Mouse (Mus musculus) hindbrain, embryonic 15.5 days (tissue): ENCODE results near the gene Gm13090. TPM values are rescaled to one million over a fixed set of nuclear protein-coding genes. Genes with fewer than 3 reads are reported as not detected.

ENCODE experiments used
- ATAC-seq: fragments of 200-750 bp; cut with Nextera tagmentation; 2 replicates; pipeline ENCODE4 v1.8.0; 2017; ENCODE audit warnings: low read depth, moderate number of reproducible peaks, moderate TSS enrichment; ENCODE audit not compliant: low FRiP score
- H3K27ac ChIP-seq: fragments of 300-500 bp; sonication (generic); replicated peaks from 2 replicates; pipeline ENCODE4 v1.5.1; 2015; ENCODE audit warnings: mild to moderate bottlenecking, inconsistent platforms
- H3K27me3 ChIP-seq: fragments of 300-500 bp; sonication (generic); 2 replicates; pipeline ENCODE4 v1.6.1; 2015; ENCODE audit warnings: control low read depth, inconsistent platforms
- H3K36me3 ChIP-seq: fragments of 300-500 bp; sonication (generic); 2 replicates; pipeline ENCODE4 v1.6.1; 2015; ENCODE audit warnings: control low read depth, inconsistent platforms
- H3K4me1 ChIP-seq: fragments of 300-500 bp; sonication (generic); replicated peaks from 2 replicates; pipeline ENCODE4 v1.6.1; 2015; ENCODE audit warnings: control low read depth, inconsistent platforms
- H3K4me2 ChIP-seq: fragments of 300-500 bp; sonication (generic); 2 replicates; pipeline ENCODE4 v1.6.1; 2015; ENCODE audit warnings: moderate library complexity, mild to moderate bottlenecking, inconsistent platforms
- H3K4me3 ChIP-seq: fragments of 300-500 bp; sonication (generic); 2 replicates; pipeline ENCODE4 v1.5.1; 2015; ENCODE audit warnings: mild to moderate bottlenecking, inconsistent platforms
- H3K9ac ChIP-seq: fragments of 300-500 bp; sonication (generic); 2 replicates; pipeline ENCODE4 v1.6.1; 2015; ENCODE audit warnings: inconsistent platforms
- H3K9me3 ChIP-seq: fragments of 300-500 bp; sonication (generic); 2 replicates; pipeline ENCODE4 v1.6.1; 2016; ENCODE audit warnings: control low read depth, inconsistent platforms
- WGBS: fragments of 180-500 bp; shearing (Covaris S2); methylation state at CpG from one replicate; pipeline ENCODE4 v1.1.7; 2015; 5-methylcytosine and 5-hydroxymethylcytosine counted together
- polyA plus RNA-seq: library from polyadenylated mRNA; unstranded; fragments of >200 nt; fragmentation: Nextera tagmentation; extraction: Ambion mirVana; gene quantifications from 2 replicates; pipeline ENCODE4 v1.2.1, GENCODE M21; 2015

Gene Gm13090
- polyA plus RNA-seq, 1 experiment from 2014 or later, result not detected

DNA sequence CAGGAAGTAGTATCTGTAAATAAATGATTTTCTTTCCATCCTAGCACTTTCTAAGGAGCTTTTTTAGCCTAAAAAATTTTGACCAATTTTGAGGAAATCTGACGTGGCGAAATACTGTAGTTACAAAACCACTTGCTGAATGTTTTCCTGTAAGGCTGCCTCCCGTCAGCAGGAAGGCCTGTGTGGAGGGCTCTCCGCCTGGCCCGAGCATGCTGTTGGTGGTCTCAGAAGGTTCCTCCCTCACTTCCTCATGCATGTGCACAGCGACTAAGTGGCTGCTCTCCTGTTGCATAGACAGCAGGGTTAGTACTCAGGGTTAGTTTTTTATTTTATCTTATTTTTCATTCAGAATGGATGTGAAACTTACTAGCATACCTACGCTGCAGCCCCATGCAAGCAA is 18.4 kb upstream of the Gm13090 start:
- Histone ChIP-seq H3K4me3 (no peak overlapping the region), H3K9me3 (no peaks in the 10 kb centered on the region), H3K4me1 (no peaks in the 10 kb centered on the region), H3K36me3 (peaks cover 81% of the 10 kb centered on the region), H3K4me2 (no peak overlapping the region), H3K27ac (no peak overlapping the region), H3K27me3 (no peaks in the 10 kb centered on the region), H3K9ac (no peak overlapping the region)
- ATAC-seq, result no peak
- 93% methylated on average over 7 of the region's 7 CpGs for WGBS

DNA sequence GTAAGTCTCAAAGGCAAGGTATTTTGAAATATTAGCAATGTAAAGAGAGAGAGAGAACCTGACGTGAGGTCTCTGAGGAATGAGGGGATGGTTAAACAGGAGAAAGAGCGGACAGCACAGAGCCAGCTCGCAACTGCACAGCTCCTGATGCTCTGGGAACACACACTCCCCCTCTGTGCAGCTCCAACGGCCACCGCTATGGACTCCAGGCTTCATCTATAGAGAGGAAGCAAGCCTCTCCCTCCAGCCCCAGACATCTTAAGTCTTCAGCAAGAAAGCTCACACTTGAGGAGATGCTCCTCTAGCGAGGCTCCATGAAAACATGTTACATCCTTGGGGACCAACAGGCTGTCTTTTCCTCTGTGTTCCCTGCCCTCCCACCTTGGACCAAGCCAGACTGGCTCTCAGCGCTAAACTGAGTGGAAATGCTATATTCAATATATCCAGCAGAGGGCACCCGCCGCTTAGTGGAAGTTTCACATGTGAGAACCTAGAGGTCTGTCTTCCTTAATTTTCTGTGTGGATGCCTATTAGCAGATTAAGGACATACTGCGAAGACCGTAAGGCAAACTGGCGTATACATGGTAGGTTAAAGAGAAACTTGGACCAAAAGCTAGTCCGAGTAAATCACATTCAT is 16.1 kb upstream of the Gm13090 start:
- Histone ChIP-seq H3K9me3 (no peaks in the 10 kb centered on the region), H3K4me2 (no peak overlapping the region), H3K27me3 (no peaks in the 10 kb centered on the region), H3K36me3 (peaks cover 90% of the 10 kb centered on the region), H3K4me1 (no peaks in the 10 kb centered on the region), H3K27ac (no peak overlapping the region), H3K9ac (no peak overlapping the region), H3K4me3 (no peak overlapping the region)
- peak; percentile 49; the same call in 1 of the 2 replicates for ATAC-seq
- 55% methylated on average over 13 of the region's 13 CpGs for WGBS

DNA sequence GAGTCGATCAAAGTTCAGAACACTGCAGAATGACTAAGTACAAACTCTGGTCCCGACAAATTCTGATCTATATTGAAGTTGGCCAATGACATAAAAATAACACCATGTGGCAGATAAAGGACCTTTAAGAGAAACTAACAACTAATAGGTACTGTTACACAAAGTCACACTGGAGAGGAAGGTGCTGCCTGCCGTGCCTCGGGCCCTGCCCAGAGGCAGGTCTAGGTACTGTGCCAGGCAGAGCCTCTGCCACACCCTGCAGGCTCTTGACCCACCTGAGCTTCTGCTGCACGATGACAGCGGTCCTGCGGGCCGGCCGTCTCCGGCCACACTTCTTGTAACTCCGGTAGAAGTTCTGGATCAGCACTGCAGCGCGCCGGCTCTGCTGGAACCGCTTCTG is 14.6 kb upstream of the Gm13090 start:
- no peak overlapping the region for H3K4me3 ChIP-seq
- H3K27me3 ChIP-seq, result no peaks in the 10 kb centered on the region
- H3K4me1 ChIP-seq, result no peaks in the 10 kb centered on the region
- no peaks in the 10 kb centered on the region for H3K9me3 ChIP-seq
- H3K27ac ChIP-seq, result no peak overlapping the region
- no peak overlapping the region for H3K9ac ChIP-seq
- ATAC-seq, result no peak; the same call in 1 of the 2 replicates
- H3K36me3 ChIP-seq, result peaks cover 97% of the 10 kb centered on the region
- 97% methylated on average over 15 of the region's 15 CpGs for WGBS
- H3K4me2 ChIP-seq, result no peak overlapping the region

DNA sequence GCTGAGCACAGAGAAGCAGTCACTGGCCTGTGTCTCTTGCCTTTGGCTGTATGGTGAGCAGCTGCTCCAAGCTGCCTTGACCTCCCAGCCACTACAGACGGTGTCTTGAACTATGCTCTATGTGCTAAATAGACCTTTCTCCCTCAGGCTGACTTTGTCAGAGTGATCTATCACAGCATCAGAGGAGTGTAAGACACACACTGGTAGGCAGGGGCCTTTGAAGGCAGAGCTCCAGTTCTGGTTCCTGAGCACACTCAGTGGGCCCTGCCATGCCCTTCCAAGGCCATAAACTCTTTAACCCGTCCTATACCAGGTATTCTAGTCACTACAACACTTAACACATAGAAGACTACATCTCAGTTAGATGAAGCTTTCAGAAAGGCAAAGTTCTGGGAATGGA is 8.0 kb upstream of the Gm13090 start:
- no peak overlapping the region for H3K4me3 ChIP-seq
- no peak for ATAC-seq
- no peaks in the 10 kb centered on the region for H3K9me3 ChIP-seq
- no peak overlapping the region for H3K27ac ChIP-seq
- no peaks in the 10 kb centered on the region for H3K4me1 ChIP-seq
- whole genome bisulfite sequencing, result 85% methylated on average over 2 of the region's 2 CpGs
- H3K27me3 ChIP-seq, result no peaks in the 10 kb centered on the region
- H3K4me2 ChIP-seq, result no peak overlapping the region
- peaks cover 97% of the 10 kb centered on the region for H3K36me3 ChIP-seq
- H3K9ac ChIP-seq, result no peak overlapping the region

DNA sequence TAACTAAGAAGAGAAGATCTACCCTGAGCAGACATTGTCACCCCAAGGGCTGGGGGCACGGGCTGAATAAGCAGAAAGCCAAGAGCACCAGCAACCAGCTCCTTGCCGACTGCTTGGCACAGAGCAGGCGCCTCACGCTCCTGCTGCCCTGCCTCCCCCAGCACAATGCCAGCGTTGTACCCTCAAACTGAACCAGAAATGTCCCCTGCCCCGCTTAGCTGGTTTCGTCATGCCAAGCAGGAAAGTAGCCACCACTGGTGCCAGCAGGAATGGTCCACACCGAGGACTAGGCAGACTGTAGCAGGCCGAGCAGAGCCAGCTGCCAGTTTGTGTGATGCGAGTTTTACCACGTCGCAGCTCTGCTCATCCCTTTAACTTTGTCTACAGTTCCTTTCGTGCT is 7.4 kb upstream of the Gm13090 start:
- H3K36me3 ChIP-seq, result peaks cover 93% of the 10 kb centered on the region
- no peak overlapping the region for H3K27ac ChIP-seq
- H3K4me3 ChIP-seq, result no peak overlapping the region
- H3K27me3 ChIP-seq, result no peaks in the 10 kb centered on the region
- H3K4me1 ChIP-seq, result no peaks in the 10 kb centered on the region
- no peak overlapping the region for H3K9ac ChIP-seq
- no peak overlapping the region for H3K4me2 ChIP-seq
- H3K9me3 ChIP-seq, result no peaks in the 10 kb centered on the region
- 87% methylated on average over 13 of the region's 13 CpGs for WGBS
- ATAC-seq, result no peak

DNA sequence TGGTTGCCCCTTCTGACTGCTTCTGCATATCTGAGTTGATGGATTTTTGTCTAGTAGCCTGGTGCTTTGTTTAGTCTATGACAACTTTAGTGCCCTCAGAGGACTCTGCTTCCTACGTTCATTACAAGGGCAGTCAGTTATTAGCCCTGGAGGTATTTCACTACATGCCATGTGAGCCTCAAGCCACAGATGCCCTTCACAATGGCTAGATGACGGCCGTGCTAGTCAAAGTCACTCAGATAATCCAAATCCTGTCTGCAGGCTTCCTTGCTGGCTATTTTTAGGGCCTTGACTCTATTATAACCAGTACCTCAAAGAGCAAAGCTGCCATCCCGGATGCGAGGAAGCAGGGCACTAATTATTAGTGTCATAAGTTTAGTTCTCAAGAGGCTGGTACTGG is 6.3 kb upstream of the Gm13090 start:
- no peak overlapping the region for H3K4me3 ChIP-seq
- no peaks in the 10 kb centered on the region for H3K9me3 ChIP-seq
- H3K9ac ChIP-seq, result no peak overlapping the region
- peaks cover 93% of the 10 kb centered on the region for H3K36me3 ChIP-seq
- no peak overlapping the region for H3K27ac ChIP-seq
- ATAC-seq, result no peak
- H3K4me1 ChIP-seq, result no peaks in the 10 kb centered on the region
- 73% methylated on average over 5 of the region's 5 CpGs for WGBS
- H3K27me3 ChIP-seq, result no peaks in the 10 kb centered on the region
- no peak overlapping the region for H3K4me2 ChIP-seq

DNA sequence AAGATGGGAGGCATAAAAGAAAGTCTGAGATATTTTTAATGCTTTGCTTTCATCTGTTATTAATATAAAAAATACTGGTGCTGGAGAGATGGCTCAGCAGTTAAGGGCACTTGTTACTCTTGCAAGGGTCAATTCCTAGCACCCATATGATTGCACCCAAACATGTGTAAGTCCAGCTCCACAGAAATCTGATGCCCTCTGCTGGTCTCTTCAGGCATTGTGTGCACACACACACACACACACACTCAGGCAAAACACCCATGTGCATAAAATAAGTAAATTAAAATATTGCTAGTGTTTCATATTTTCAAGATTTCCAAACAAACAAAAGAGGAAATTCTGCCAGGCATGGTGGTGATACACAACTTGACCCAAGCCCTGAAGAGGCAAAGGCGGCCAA is 2.0 kb upstream of the Gm13090 start:
- no peak overlapping the region for H3K9ac ChIP-seq
- H3K27me3 ChIP-seq, result no peaks in the 10 kb centered on the region
- peaks cover 51% of the 10 kb centered on the region for H3K36me3 ChIP-seq
- no peaks in the 10 kb centered on the region for H3K9me3 ChIP-seq
- no peak overlapping the region for H3K4me3 ChIP-seq
- 98% methylated on average over 1 of the region's 1 CpGs for WGBS
- ATAC-seq, result no peak
- no peak overlapping the region for H3K27ac ChIP-seq
- peaks cover 26% of the 10 kb centered on the region for H3K4me1 ChIP-seq
- no peak overlapping the region for H3K4me2 ChIP-seq

DNA sequence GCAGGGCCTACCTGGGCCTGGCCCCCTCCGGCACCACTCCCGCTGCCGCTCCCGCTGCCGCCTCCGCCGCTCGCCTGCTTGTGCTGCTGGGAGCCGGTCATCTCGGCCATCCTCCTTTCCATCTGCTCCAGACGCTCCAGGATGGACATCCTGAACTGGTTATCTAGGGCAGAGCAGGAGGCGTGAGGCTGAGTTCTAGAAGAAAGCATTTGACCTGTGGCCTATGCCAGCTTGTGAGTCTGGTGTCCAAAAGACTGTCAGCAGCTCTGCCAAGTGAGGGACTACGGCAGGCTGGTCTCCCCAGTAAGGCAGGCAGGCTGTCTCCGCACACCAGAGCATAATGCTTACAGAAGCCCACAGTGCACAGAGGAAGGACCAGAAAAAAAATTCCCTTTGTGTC is 551 bp upstream of the Gm13090 start:
- 85% methylated on average over 14 of the region's 14 CpGs for WGBS
- H3K4me1 ChIP-seq, result peaks cover 26% of the 10 kb centered on the region
- ATAC-seq, result no peak
- H3K4me3 ChIP-seq, result no peak overlapping the region
- no peak overlapping the region for H3K9ac ChIP-seq
- no peaks in the 10 kb centered on the region for H3K9me3 ChIP-seq
- peaks cover 37% of the 10 kb centered on the region for H3K36me3 ChIP-seq
- H3K27ac ChIP-seq, result no peak overlapping the region
- H3K4me2 ChIP-seq, result no peak overlapping the region
- no peaks in the 10 kb centered on the region for H3K27me3 ChIP-seq

DNA sequence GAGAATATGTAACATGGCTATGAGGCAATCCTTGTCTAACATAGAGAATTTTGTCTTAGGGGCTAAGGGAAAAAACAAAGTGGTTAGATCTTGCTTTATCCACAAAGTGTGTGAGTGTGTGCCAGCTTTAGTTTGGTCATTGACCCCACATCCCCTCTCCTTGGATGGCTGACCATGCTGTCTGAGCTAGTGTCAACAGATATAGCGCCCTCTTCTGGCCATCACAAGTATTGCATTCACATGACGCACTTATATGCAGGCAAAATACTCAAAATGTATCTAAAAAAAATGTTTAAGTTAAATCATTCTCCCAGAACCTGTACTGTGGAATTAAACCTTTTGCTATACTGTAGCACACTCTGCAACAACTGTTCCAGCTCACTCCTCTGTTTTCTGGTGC is 5.8 kb downstream of the Gm13090 start:
- no peaks in the 10 kb centered on the region for H3K9me3 ChIP-seq
- no peak for ATAC-seq

DNA sequence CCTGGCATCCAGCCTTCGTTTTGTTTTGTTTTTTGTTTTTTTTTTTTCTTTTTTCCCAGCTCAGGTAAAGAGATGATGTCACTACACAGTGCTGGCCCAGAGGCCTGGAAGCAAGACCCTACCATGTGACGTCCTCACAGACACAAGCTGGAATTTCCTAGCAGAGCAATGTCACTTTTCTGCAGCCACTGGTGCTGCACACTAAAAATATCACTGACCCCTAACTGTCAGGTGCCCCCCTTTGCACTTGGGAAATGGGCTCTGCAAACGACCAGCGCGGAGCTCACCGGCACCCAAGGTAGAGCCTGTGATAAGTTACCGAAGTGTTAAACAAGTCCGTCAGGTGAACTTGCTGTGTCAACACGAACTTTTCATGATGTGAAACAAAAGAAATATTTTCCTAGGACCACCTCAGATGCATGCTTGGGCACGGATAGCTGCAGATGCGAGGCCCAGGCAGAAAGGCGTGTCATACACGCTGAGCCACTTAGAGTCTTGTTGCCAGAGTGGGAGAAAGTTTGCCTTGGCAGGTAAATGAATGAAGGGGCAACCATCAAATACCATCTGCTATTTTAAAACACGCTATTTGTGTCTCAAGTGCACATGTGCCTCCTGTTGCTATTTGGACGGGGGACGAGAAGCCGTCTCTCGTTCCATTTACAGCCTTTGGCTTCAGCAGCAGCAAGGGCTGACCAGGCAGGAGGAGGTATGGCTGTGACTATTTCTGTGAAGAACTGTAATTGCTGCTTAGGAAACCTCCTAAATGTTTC is 7.1 kb downstream of the Gm13090 start:
- Histone ChIP-seq H3K9me3 (no peaks in the 10 kb centered on the region), H3K4me3 (no peak overlapping the region), H3K27ac (no peak overlapping the region), H3K9ac (no peak overlapping the region), H3K27me3 (no peaks in the 10 kb centered on the region), H3K36me3 (no peaks in the 10 kb centered on the region), H3K4me2 (no peak overlapping the region), H3K4me1 (peaks cover 42% of the 10 kb centered on the region)
- 81% methylated on average over 18 of the region's 18 CpGs for WGBS
- no peak for ATAC-seq

More for the DNA sequence above, 5.8 kb downstream of the Gm13090 start:
- Histone ChIP-seq H3K4me2 (no peak overlapping the region), H3K27ac (no peak overlapping the region), H3K4me1 (peaks cover 46% of the 10 kb centered on the region), H3K9ac (no peak overlapping the region), H3K36me3 (no peaks in the 10 kb centered on the region), H3K27me3 (no peaks in the 10 kb centered on the region), H3K4me3 (no peak overlapping the region)
- 33% methylated on average over 2 of the region's 2 CpGs for WGBS

DNA sequence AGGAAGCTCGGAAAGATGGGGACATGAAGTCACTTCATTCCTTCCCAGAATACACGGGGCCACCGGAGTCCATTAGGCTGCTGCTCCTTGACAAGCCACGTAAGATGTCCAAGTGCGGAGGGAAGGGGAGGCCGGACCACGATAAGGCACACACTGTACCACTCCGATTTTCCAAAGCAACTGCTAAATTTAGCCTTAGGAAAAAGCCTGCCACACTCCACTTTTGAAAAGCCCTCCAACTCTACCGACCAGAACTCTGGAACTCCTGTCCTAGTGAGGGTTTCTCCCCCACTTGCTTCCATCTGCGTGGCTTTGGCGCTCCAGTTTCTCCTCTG is 7.7 kb downstream of the Gm13090 start:
- Histone ChIP-seq H3K27ac (no peak overlapping the region), H3K27me3 (no peaks in the 10 kb centered on the region), H3K9ac (no peak overlapping the region), H3K4me2 (no peak overlapping the region), H3K36me3 (no peaks in the 10 kb centered on the region), H3K9me3 (no peaks in the 10 kb centered on the region), H3K4me3 (no peak overlapping the region), H3K4me1 (peaks cover 47% of the 10 kb centered on the region)
- WGBS, result 88% methylated on average over 11 of the region's 11 CpGs
- no peak for ATAC-seq

DNA sequence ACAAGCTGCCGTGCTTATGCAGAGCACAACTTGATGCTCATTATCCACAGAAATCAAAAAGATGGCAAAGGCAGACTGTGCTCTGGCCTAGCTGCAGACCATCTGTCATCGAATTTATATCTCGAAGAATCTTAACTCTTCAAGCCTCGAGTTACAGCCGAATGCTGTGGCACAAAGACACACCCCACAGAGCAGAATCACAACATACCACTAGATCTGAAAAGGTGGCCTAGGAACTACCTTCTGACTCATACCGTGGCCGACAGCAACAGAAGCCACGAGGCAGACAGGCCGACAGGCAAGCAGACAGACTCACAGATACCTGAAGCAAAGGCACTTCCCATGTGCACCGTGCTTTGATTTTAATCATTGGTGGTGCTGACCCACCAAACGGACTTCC is 14.3 kb downstream of the Gm13090 start:
- H3K36me3 ChIP-seq, result no peaks in the 10 kb centered on the region
- peak overlapping the region; percentile 53; the same call in 1 of the 2 replicates for H3K27ac ChIP-seq
- no peaks in the 10 kb centered on the region for H3K9me3 ChIP-seq
- no peak for ATAC-seq
- peaks cover 69% of the 10 kb centered on the region for H3K4me1 ChIP-seq
- 73% methylated on average over 11 of the region's 11 CpGs for WGBS
- no peaks in the 10 kb centered on the region for H3K27me3 ChIP-seq
- no peak overlapping the region for H3K9ac ChIP-seq
- H3K4me3 ChIP-seq, result no peak overlapping the region
- peak overlapping the region; percentile 26 for H3K4me2 ChIP-seq
